Mouse (Mus musculus): ENCODE results near the gene Radil. TPM values are rescaled to one million over a fixed set of nuclear protein-coding genes. Genes with fewer than 3 reads are reported as not detected.
A peak's percentile ranks its signal among the peaks of the same experiment; 100 is the strongest.

The Radil gene
- 2.2 TPM in 1 of 2 replicates, not detected in the other for polyA plus RNA-seq (2011; ENCODE audit: insufficient read depth, insufficient read length, low replicate concordance, missing spikeins)

- no peak within 1 kb of the TSS for H3K4me3 ChIP-seq (replicated peaks; ENCODE audit: control insufficient read depth, low read depth, low read length)
- TF ChIP-seq POLR2A (IDR thresholded peaks at IDR 0.05; ENCODE audit: borderline replicate concordance, control insufficient read depth, low read depth, low read length) (no peak), CTCF (IDR thresholded peaks at IDR 0.05; ENCODE audit: control insufficient read depth, insufficient read depth, low read length) (no peak)
- H3K27ac ChIP-seq (ENCODE audit: control insufficient read depth, insufficient read depth, low read depth, low read length, poor library complexity): no peak within 1 kb of the TSS
- 4% methylated on average over 78 of the region's 80 CpGs for WGBS
- H3K4me1 ChIP-seq (ENCODE audit: control insufficient read depth, insufficient read depth, low read length): no peaks in the 10 kb centered on the region
These were observed at the start of gene Radil for GRCm38 (mm10) chr5:142550706-142551652. Gene Radil, minus strand, starts transcription at chr5:142551098.

- H3K27ac ChIP-seq (ENCODE audit: control insufficient read depth, insufficient read depth, low read depth, low read length, poor library complexity): no peak overlapping the region
- WGBS: 77% methylated on average over 6 of the region's 6 CpGs
These were observed 46.9 kb upstream of the Radil start for GRCm38 (mm10) chr5:142597648-142598390.

GRCm38 (mm10) chr5:142596723-142597122 is 45.8 kb upstream of the Radil start:
- Histone ChIP-seq H3K4me1 (ENCODE audit: control insufficient read depth, insufficient read depth, low read length) (no peaks in the 10 kb centered on the region), H3K4me3 (replicated peaks; ENCODE audit: control insufficient read depth, low read depth, low read length) (no peak overlapping the region), H3K27ac (ENCODE audit: control insufficient read depth, insufficient read depth, low read depth, low read length, poor library complexity) (no peak overlapping the region)
- no peak for TF ChIP-seq POLR2A (IDR thresholded peaks at IDR 0.05; ENCODE audit: borderline replicate concordance, control insufficient read depth, low read depth, low read length)
- no peak for TF ChIP-seq CTCF (IDR thresholded peaks at IDR 0.05; ENCODE audit: control insufficient read depth, insufficient read depth, low read length)
- WGBS: 71% methylated on average over 6 of the region's 6 CpGs

More at GRCm38 (mm10) chr5:142597648-142598390, 46.9 kb upstream of the Radil start:
- no peak for TF ChIP-seq CTCF (IDR thresholded peaks at IDR 0.05; ENCODE audit: control insufficient read depth, insufficient read depth, low read length)
- no peak for TF ChIP-seq POLR2A (IDR thresholded peaks at IDR 0.05; ENCODE audit: borderline replicate concordance, control insufficient read depth, low read depth, low read length)
- no peak overlapping the region for H3K4me3 ChIP-seq (replicated peaks; ENCODE audit: control insufficient read depth, low read depth, low read length)
- H3K4me1 ChIP-seq (ENCODE audit: control insufficient read depth, insufficient read depth, low read length): no peaks in the 10 kb centered on the region

GRCm38 (mm10) chr5:142595698-142596097 is 44.8 kb upstream of the Radil start:
- TF ChIP-seq POLR2A (IDR thresholded peaks at IDR 0.05; ENCODE audit: borderline replicate concordance, control insufficient read depth, low read depth, low read length) (no peak), CTCF (IDR thresholded peaks at IDR 0.05; ENCODE audit: control insufficient read depth, insufficient read depth, low read length) (no peak)
- Histone ChIP-seq H3K4me1 (ENCODE audit: control insufficient read depth, insufficient read depth, low read length) (no peaks in the 10 kb centered on the region), H3K4me3 (replicated peaks; ENCODE audit: control insufficient read depth, low read depth, low read length) (no peak overlapping the region), H3K27ac (ENCODE audit: control insufficient read depth, insufficient read depth, low read depth, low read length, poor library complexity) (no peak overlapping the region)
- 86% methylated on average over 3 of the region's 3 CpGs for WGBS

- no peaks in the 10 kb centered on the region for H3K4me1 ChIP-seq (ENCODE audit: control insufficient read depth, insufficient read depth, low read length)
- WGBS: 77% methylated on average over 6 of the region's 6 CpGs
- no peak overlapping the region for H3K27ac ChIP-seq (ENCODE audit: control insufficient read depth, insufficient read depth, low read depth, low read length, poor library complexity)
- H3K4me3 ChIP-seq (replicated peaks; ENCODE audit: control insufficient read depth, low read depth, low read length): no peak overlapping the region
- TF ChIP-seq POLR2A (IDR thresholded peaks at IDR 0.05; ENCODE audit: borderline replicate concordance, control insufficient read depth, low read depth, low read length) (no peak), CTCF (IDR thresholded peaks at IDR 0.05; ENCODE audit: control insufficient read depth, insufficient read depth, low read length) (no peak)
These were observed 40.2 kb upstream of the Radil start for GRCm38 (mm10) chr5:142590953-142591616.

GRCm38 (mm10) chr5:142583616-142584126 is 32.8 kb upstream of the Radil start:
- Histone ChIP-seq H3K4me1 (ENCODE audit: control insufficient read depth, insufficient read depth, low read length) (no peaks in the 10 kb centered on the region), H3K4me3 (replicated peaks; ENCODE audit: control insufficient read depth, low read depth, low read length) (no peak overlapping the region), H3K27ac (ENCODE audit: control insufficient read depth, insufficient read depth, low read depth, low read length, poor library complexity) (no peak overlapping the region)
- TF ChIP-seq POLR2A (IDR thresholded peaks at IDR 0.05; ENCODE audit: borderline replicate concordance, control insufficient read depth, low read depth, low read length) (no peak), CTCF (IDR thresholded peaks at IDR 0.05; ENCODE audit: control insufficient read depth, insufficient read depth, low read length) (no peak)
- WGBS: 64% methylated on average over 14 of the region's 14 CpGs

GRCm38 (mm10) chr5:142581517-142581916 is 30.6 kb upstream of the Radil start:
- 14% methylated on average over 5 of the region's 5 CpGs for WGBS
- TF ChIP-seq CTCF (IDR thresholded peaks at IDR 0.05; ENCODE audit: control insufficient read depth, insufficient read depth, low read length): peak; percentile 59
- TF ChIP-seq POLR2A (IDR thresholded peaks at IDR 0.05; ENCODE audit: borderline replicate concordance, control insufficient read depth, low read depth, low read length): no peak
- Histone ChIP-seq H3K4me3 (replicated peaks; ENCODE audit: control insufficient read depth, low read depth, low read length) (no peak overlapping the region), H3K4me1 (ENCODE audit: control insufficient read depth, insufficient read depth, low read length) (no peaks in the 10 kb centered on the region), H3K27ac (ENCODE audit: control insufficient read depth, insufficient read depth, low read depth, low read length, poor library complexity) (no peak overlapping the region)
